Mouse (Mus musculus) heart, adult 2 months (tissue): Measurements from ENCODE around the gene Rora.

Experiments used
- CTCF ChIP-seq: fragments of 200-600 bp; IDR thresholded peaks from 2 replicates; pipeline ENCODE4 v1.8.1; 2022; ENCODE audit warnings: antibody characterized with exemption, mild to moderate bottlenecking, moderate library complexity
- POLR2A ChIP-seq: fragments of 200-500 bp; IDR thresholded peaks from 2 replicates; pipeline ENCODE4 v1.6.1; 2011; ENCODE audit warnings: mild to moderate bottlenecking, low read depth, low read length, control low read depth; ENCODE audit not compliant: insufficient read depth

GRCm38 (mm10) chr9:69345550-69345949 lies 692.0 kb downstream of the Rora start:
- TF ChIP-seq CTCF (no peak), POLR2A (no peak)
